Mouse (Mus musculus) lung, adult 2 months (tissue): ENCODE data around the gene Rad9a.

Experiments
- CTCF ChIP-seq: fragments of 200-500 bp; IDR thresholded peaks from 2 replicates; pipeline ENCODE4 v1.5.1; 2011; ENCODE audit warnings: mild to moderate bottlenecking, low read length, control low read depth; ENCODE audit not compliant: insufficient read depth
- POLR2A ChIP-seq: fragments of 200-500 bp; IDR thresholded peaks from 2 replicates; pipeline ENCODE4 v1.6.1; 2011; ENCODE audit warnings: low read depth, mild to moderate bottlenecking, control low read depth, low read length, borderline replicate concordance; ENCODE audit errors: extremely low read depth

- TF ChIP-seq CTCF (no peak), POLR2A (no peak)
Measured at GRCm38 (mm10) chr19:4226779-4227178, 25.3 kb upstream of the Rad9a start.
